Mouse (Mus musculus) Patski (cell line): ENCODE measurements around the gene Kalrn. TPM values are rescaled to one million over a fixed set of nuclear protein-coding genes. Genes with fewer than 3 reads are reported as not detected.
A peak's percentile ranks its signal among the peaks of the same experiment; 100 is the strongest.

Experiments
- ATAC-seq: fragments of 100-300 bp; one replicate; pipeline ENCODE4 v1.8.0; 2021
- CTCF ChIA-PET: fragments of 350-600 bp; sonication (Branson Sonifier 250); formaldehyde crosslinking; loops from one replicate; lab custom pipeline; 2022; ENCODE audit warnings: inconsistent platforms; lab: Charles Lee
- POLR2A ChIA-PET: fragments of 350-600 bp; sonication (Branson Sonifier 250); formaldehyde crosslinking; loops from one replicate; lab custom pipeline; 2022; ENCODE audit warnings: antibody characterized with exemption, inconsistent platforms; lab: Charles Lee
- DNase-seq: peaks from one replicate; pipeline ENCODE4 v3.0.0-alpha.2; 2011; ENCODE audit warnings: low read depth, low spot score
- H3K27me3 ChIP-seq: fragments of 371-371 bp; one replicate; pipeline ENCODE4 v1.5.1; 2021
- CTCF ChIP-seq: fragments of 100-300 bp; IDR thresholded peaks from one replicate; pipeline ENCODE4 v1.5.1; 2021
- in situ Hi-C: fragments of 300-500 bp; cut with MboI; formaldehyde crosslinking; loops from 3 replicates; pipeline ENCODE4 v1.11.1; 2018; ENCODE audit warnings: low pct_unique_long_range_greater_than_20kb, mixed read lengths
- polyA plus RNA-seq: library from polyadenylated mRNA; unstranded; gene quantifications from one replicate; pipeline ENCODE4 v1.2.3, GENCODE M21; 2021

Gene Kalrn
- polyA plus RNA-seq, 1 experiment from 2014 or later, result 25.1 TPM

DNA sequence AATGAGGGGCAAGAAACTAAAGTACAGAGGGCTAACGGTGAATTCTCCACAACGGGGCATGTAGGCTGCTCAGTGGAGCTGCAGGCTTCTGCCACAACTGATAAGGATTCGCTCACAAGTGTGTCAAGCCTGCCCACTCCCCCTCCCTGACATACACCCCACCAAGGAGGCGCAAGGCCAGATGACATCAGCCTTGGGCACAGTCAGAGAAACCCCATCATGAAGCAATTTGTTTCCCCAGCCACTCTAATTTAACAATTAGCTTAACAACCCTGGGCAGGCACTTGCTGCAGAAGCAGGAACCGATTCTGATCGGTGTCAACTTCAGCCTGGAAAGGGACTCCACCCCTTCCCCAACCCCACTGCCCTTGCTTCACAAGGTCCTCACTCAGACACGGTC lies 38.2 kb downstream of the Kalrn start:
- no peak for DNase-seq
- CTCF ChIA-PET, result interaction anchor here (1.6 kb wide), 1 partner anchor 165 kb away, joined by 5 read pairs; no protein-coding TSS in a partner anchor
- ATAC-seq, result no peak
- in situ Hi-C loops, result loop anchor here (5.0 to 10.0 kb wide), 3 partner anchors 37 to 167 kb away; partner anchors contain the start of gene Kalrn
- POLR2A ChIA-PET, result interaction anchor here (0.5 kb wide), 1 partner anchor 217 kb away, joined by 4 read pairs; no protein-coding TSS in a partner anchor
- H3K27me3 ChIP-seq, result no peaks in the 10 kb centered on the region
- TF ChIP-seq CTCF, result no peak

DNA sequence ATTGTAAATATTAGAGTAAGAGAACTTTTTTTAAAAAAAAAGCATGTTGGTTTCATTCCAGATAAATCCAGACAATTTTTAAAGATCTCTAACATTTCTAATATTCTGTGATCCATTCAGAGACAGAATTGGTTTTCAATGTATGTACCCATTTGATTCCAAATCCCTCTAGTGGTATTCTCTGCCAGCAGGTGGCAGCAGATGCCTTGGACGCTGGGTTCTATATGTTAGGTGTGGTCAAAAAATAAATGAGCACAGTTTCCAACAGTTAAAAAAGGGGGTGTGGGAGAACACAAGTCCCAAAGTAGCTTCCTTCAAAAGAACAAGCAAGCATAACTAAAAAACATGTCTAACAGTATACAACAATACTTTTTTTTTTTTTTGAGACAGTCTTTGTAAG lies 41.8 kb downstream of the Kalrn start:
- no peak for DNase-seq
- no peaks in the 10 kb centered on the region for H3K27me3 ChIP-seq
- TF ChIP-seq CTCF, result peak; percentile 85
- POLR2A ChIA-PET, result interaction anchor here (1.0 kb wide), 1 partner anchor 41 kb away, joined by 3 read pairs; no protein-coding TSS in a partner anchor
- CTCF ChIA-PET, result interaction anchor here (1.0 to 2.0 kb wide), 3 partner anchors 41 to 169 kb away, joined by 3 to 5 read pairs (median 4); no protein-coding TSS in a partner anchor
- no peak for ATAC-seq
- in situ Hi-C loops, result loop anchor here (10.0 kb wide), 1 partner anchor 133 kb away; no protein-coding TSS in a partner anchor

DNA sequence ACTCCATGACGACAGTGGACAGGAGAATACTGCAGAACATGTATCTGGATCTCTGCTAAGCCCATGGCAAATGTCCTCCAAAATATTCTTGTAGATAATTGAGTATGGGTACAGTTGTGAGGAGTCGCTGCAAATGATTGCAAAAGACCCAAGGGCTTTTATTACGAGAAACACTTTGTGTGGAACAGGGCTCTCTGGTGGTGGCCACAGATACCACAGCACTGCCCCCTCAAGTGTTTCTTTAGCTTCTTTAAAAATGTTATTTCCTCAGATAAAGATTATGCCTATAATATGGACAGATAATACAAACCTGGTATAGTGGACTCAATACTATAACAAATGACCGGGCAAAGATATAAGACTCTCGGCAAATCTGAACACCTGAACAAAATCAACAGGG lies 43.3 kb downstream of the Kalrn start:
- CTCF ChIA-PET, result interaction anchor here (1.0 kb wide), 1 partner anchor 88 kb away, joined by 3 read pairs; no protein-coding TSS in a partner anchor
- ATAC-seq (no peak), DNase-seq (no peak)
- no peaks in the 10 kb centered on the region for H3K27me3 ChIP-seq
- in situ Hi-C loops, result loop anchor here (10.0 kb wide), 1 partner anchor 135 kb away; no protein-coding TSS in a partner anchor
- peak; percentile 24 for TF ChIP-seq CTCF
- POLR2A ChIA-PET, result no interaction called here

DNA sequence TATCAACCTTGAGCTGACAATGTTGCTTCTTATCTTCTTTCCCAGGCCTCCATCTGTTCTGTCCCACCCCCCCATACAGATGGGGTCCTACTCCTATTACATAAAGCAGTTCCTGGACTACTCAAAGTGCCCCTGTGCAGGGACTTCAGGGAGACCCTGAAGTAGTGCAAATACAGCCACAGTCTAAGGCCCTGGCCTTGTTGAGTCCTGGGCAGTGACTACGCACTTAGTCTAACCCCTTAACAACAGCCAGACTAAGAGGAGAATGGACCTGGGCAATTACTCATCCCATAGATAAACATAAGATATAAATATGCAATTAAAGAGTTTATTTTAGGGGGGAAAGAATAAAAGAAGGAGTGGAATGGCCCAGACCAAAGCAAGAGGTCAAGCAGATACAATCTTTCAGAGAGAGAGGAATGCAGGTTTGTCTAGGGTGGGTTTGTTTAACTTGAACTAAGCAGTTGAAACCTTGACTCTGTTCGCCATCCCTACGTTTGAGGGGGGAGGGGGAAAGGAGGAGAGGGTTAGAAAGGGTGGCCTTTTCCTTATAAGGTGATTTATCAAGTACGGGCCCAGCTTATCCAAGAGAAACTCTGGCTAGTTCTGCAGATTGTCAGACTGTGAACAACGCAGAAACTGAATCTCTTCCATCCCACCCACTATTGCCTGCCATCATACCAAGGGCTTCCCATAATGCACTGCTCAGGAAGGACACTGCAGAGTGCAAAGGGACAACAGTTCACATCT lies 44.9 kb downstream of the Kalrn start:
- ChIA-PET POLR2A (interaction anchor here (0.6 kb wide), 1 partner anchor 32 kb away, joined by 9 read pairs; no protein-coding TSS in a partner anchor), CTCF (interaction anchor here (1.1 to 2.1 kb wide), 2 partner anchors 11 to 172 kb away, joined by 3 to 5 read pairs; no protein-coding TSS in a partner anchor)
- DNase-seq (no peak), ATAC-seq (no peak)
- in situ Hi-C loops, result no loop called here
- H3K27me3 ChIP-seq, result no peaks in the 10 kb centered on the region
- no peak for TF ChIP-seq CTCF

DNA sequence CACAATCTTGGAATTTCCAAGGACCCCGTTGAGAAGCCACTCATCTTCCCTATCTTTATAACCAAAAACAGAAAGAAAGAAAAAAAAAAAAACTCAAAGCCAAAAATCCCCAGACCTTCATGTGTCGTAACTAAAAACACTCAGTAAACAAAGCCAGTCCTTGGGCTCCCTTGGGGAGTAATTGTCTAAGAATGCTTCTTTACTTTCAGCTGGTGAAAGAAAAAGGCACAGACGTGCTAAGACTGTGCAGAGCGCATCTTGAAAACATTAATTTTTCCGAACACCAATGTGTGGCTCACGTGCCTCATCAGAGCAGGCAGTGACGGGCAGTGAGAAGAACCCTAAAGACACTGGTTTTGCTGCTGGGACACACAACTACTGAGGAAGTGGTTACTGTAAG lies 47.0 kb downstream of the Kalrn start:
- no peak for DNase-seq
- no peak for TF ChIP-seq CTCF
- ChIA-PET CTCF (interaction anchor here (2.1 kb wide), 1 partner anchor 174 kb away, joined by 5 read pairs; no protein-coding TSS in a partner anchor), POLR2A (interaction anchor here (0.6 kb wide), 1 partner anchor 186 kb away, joined by 3 read pairs; no protein-coding TSS in a partner anchor)
- in situ Hi-C loops, result no loop called here
- no peaks in the 10 kb centered on the region for H3K27me3 ChIP-seq
- no peak for ATAC-seq

DNA sequence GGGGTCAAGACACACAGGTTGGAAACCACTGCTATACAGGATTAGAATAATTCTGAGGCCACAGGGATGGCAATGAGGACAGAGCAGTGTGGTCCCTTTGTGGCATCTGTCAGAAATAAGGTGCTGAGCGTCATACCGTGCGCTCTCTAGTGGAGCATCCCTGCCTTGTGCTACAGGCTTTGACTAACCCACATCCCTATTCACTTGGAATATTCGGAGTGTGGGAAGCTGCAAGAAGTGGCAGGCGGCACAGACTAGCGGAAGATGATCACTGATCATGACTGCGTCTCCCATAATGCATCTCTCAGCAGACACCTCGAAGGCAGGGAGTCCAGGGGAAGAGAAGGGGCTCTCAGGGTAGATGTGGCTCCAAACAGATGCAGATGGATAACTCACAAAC lies 47.5 kb downstream of the Kalrn start:
- DNase-seq (no peak), ATAC-seq (no peak)
- in situ Hi-C loops, result no loop called here
- POLR2A ChIA-PET, result interaction anchor here (0.6 to 1.5 kb wide), 2 partner anchors 9 to 67 kb away, joined by 3 to 4 read pairs; no protein-coding TSS in a partner anchor
- CTCF ChIA-PET, result interaction anchor here (1.0 kb wide), 1 partner anchor 327 kb away, joined by 3 read pairs; no protein-coding TSS in a partner anchor
- no peaks in the 10 kb centered on the region for H3K27me3 ChIP-seq
- no peak for TF ChIP-seq CTCF

DNA sequence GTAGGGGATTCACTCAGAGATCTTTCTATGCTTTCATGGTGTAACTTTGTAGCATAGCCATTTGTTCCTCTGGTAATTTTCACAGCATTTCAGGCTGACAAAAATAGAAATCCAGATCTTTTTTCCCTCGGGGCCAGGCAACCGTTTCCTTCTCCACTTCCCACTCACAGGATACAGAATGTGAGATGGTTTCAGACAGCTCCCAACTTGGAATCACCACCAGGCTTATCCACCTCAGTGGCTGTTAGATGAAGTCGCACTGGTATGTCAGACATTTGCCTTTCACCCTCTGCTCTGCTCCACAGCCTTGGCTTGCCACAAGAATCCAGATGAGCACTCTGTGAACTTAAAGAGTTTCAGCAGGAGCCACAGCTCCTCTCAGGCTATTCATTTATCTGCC lies 48.1 kb downstream of the Kalrn start:
- CTCF ChIA-PET, result interaction anchor here (1.0 kb wide), 1 partner anchor 327 kb away, joined by 3 read pairs; no protein-coding TSS in a partner anchor
- peak; percentile 78 for ATAC-seq
- DNase-seq, result peak; percentile 55
- no peak for TF ChIP-seq CTCF
- in situ Hi-C loops, result no loop called here
- no peaks in the 10 kb centered on the region for H3K27me3 ChIP-seq
- POLR2A ChIA-PET, result interaction anchor here (0.6 to 1.5 kb wide), 2 partner anchors 9 to 67 kb away, joined by 3 to 4 read pairs; no protein-coding TSS in a partner anchor

DNA sequence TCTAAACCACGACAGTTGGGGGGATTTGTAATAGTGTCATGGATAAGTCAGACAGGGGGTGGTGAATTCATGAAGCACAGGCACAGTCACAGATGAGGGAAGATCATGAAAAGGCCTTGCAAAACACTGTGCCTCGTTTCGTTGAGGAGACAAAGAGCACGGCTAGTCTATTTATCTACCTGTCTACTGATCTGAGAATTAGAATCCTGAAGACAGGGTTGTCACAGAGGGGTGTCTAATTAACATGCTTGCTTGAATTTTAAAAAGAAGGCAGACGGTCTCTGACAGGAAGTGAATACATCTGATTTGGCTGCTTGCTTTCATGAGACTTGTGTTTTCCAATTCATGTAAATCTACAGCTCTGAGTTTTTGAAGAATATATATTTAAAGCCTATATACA lies 52.3 kb downstream of the Kalrn start:
- TF ChIP-seq CTCF, result no peak
- DNase-seq (no peak), ATAC-seq (no peak)
- ChIA-PET POLR2A (interaction anchor here (0.9 kb wide), 1 partner anchor 125 kb away, joined by 10 read pairs; no protein-coding TSS in a partner anchor), CTCF (no interaction called here)
- in situ Hi-C loops, result no loop called here
- no peaks in the 10 kb centered on the region for H3K27me3 ChIP-seq

DNA sequence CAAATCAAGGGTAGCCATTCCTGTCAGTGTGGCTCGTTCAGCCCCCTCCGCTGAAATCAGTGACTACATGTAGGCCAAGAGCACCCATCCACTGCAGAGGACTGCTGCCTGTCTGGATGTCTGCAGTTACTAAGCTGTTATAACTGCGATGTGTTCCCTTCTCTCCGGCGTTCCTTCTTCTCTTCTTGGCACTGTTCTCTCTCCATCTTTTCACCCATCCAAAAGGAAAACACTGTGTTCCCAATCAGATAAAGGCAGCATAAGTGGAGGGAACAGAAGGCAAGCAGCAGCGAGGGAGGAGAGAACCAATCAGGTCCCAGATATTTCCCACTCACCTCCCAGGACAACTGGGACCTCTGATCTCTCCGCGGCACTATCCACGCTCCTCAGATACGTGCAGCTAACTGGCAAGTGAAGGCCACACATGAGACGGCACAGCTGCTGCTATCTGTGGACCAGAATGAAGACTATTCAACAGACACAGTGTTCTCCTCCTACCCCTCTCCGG lies 56.4 kb downstream of the Kalrn start:
- DNase-seq (no peak), ATAC-seq (no peak)
- no peak for TF ChIP-seq CTCF

DNA sequence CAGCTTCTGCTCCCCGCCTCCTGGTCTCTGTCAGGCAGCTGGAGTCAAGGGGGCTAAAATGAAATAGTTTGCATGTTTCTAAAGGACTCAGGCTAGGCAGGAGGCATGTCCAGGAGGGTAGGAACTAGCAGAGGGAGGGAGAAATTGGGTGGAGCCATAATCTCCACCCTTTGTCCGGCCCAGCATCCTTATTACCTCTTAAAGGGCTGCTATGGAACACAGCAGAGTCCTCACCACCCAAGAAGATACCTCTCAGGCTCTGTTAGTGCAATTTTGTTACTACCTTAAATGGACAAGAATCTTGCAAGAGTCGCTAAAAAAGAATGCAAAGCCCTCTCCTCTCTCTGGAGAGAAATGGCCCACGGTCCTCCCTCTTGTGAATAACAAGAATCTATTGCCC lies 57.8 kb downstream of the Kalrn start:
- DNase-seq (peak; percentile 12), ATAC-seq (peak; percentile 35)
- ChIA-PET CTCF (no interaction called here), POLR2A (no interaction called here)
- H3K27me3 ChIP-seq, result no peaks in the 10 kb centered on the region
- TF ChIP-seq CTCF, result no peak
- in situ Hi-C loops, result no loop called here

More for the DNA sequence above, 56.4 kb downstream of the Kalrn start:
- CTCF ChIA-PET, result interaction anchor here (1.1 kb wide), 1 partner anchor 12 kb away, joined by 3 read pairs; no protein-coding TSS in a partner anchor
- in situ Hi-C loops, result no loop called here
- POLR2A ChIA-PET, result interaction anchor here (1.3 kb wide), 1 partner anchor 8 kb away, joined by 4 read pairs; no protein-coding TSS in a partner anchor
- no peaks in the 10 kb centered on the region for H3K27me3 ChIP-seq
